Mouse (Mus musculus) intestine, embryonic 16.5 days (tissue): ENCODE measurements around the gene 3110082I17Rik. TPM values are rescaled to one million over a fixed set of nuclear protein-coding genes. Genes with fewer than 3 reads are reported as not detected.
"Not testable (repeated sequence)": the region's sequence is repeated elsewhere in the genome, so short reads cannot be mapped to it uniquely, and the experiment has no call there.

ENCODE experiments used
- ATAC-seq: fragments of 200-750 bp; cut with Nextera tagmentation; 2 replicates; pipeline ENCODE4 v1.8.0; 2017; ENCODE audit warnings: moderate TSS enrichment, moderate library complexity
- H3K27ac ChIP-seq: fragments of 300-500 bp; sonication (generic); 2 replicates; pipeline ENCODE4 v1.5.1; 2014; ENCODE audit warnings: mild to moderate bottlenecking, low read length
- H3K27me3 ChIP-seq: fragments of 300-500 bp; sonication (generic); replicated peaks from 2 replicates; pipeline ENCODE4 v1.6.1; 2014; ENCODE audit warnings: low read length, control low read depth, mixed read lengths; ENCODE audit not compliant: control insufficient read depth, insufficient read depth
- H3K36me3 ChIP-seq: fragments of 300-500 bp; sonication (generic); 2 replicates; pipeline ENCODE4 v1.6.1; 2014; ENCODE audit warnings: low read length, control low read depth; ENCODE audit not compliant: control insufficient read depth, insufficient read depth
- H3K4me1 ChIP-seq: fragments of 300-500 bp; sonication (generic); 2 replicates; pipeline ENCODE4 v1.6.1; 2014; ENCODE audit warnings: low read length, control low read depth, mixed read lengths; ENCODE audit not compliant: control insufficient read depth, insufficient read depth
- H3K4me2 ChIP-seq: fragments of 300-500 bp; sonication (generic); 2 replicates; pipeline ENCODE4 v1.6.1; 2014; ENCODE audit warnings: low read depth, low read length, control low read depth
- H3K4me3 ChIP-seq: fragments of 300-500 bp; sonication (generic); 2 replicates; pipeline ENCODE4 v1.5.1; 2014; ENCODE audit warnings: mild to moderate bottlenecking, low read length
- H3K9ac ChIP-seq: fragments of 300-500 bp; sonication (generic); 2 replicates; pipeline ENCODE4 v1.6.1; 2014; ENCODE audit warnings: low read depth, low read length
- H3K9me3 ChIP-seq: fragments of 300-500 bp; sonication (generic); 2 replicates; pipeline ENCODE4 v1.6.1; 2016; ENCODE audit warnings: low read length, control low read depth; ENCODE audit not compliant: control insufficient read depth
- WGBS: fragments of 180-500 bp; shearing (Covaris S2); extraction: QIAGEN DNeasy Blood & Tissue Kit; methylation state at CpG from one replicate; pipeline ENCODE4 v1.1.7; 2014; 5-methylcytosine and 5-hydroxymethylcytosine counted together
- polyA plus RNA-seq: library from polyadenylated mRNA; unstranded; fragments of >200 nt; fragmentation: Nextera tagmentation; extraction: Ambion mirVana; gene quantifications from 2 replicates; pipeline ENCODE4 v1.2.1, GENCODE M21; 2015

The 3110082I17Rik gene
- polyA plus RNA-seq, 1 experiment from 2014 or later, result 35.5 TPM

- no peaks in the 10 kb centered on the region for H3K9me3 ChIP-seq
- no peak overlapping the region for H3K27ac ChIP-seq
- no peak overlapping the region for H3K4me2 ChIP-seq
- no peaks in the 10 kb centered on the region for H3K36me3 ChIP-seq
- H3K4me1 ChIP-seq, result peaks cover 6% of the 10 kb centered on the region
- no peak for ATAC-seq
- no peaks in the 10 kb centered on the region for H3K27me3 ChIP-seq
- WGBS, result 94% methylated on average over 4 of the region's 4 CpGs
- no peak overlapping the region for H3K4me3 ChIP-seq
- H3K9ac ChIP-seq, result no peak overlapping the region
Observed at GRCm38 (mm10) chr5:139397359-139397916, 62.9 kb downstream of the 3110082I17Rik start.

GRCm38 (mm10) chr5:139395528-139395927 is 64.8 kb downstream of the 3110082I17Rik start:
- no peak overlapping the region for H3K27ac ChIP-seq

GRCm38 (mm10) chr5:139394399-139394798 is 65.9 kb downstream of the 3110082I17Rik start:
- Histone ChIP-seq H3K4me3 (no peak overlapping the region), H3K9me3 (no peaks in the 10 kb centered on the region), H3K27me3 (no peaks in the 10 kb centered on the region), H3K4me1 (peaks cover 13% of the 10 kb centered on the region), H3K9ac (no peak overlapping the region), H3K36me3 (no peaks in the 10 kb centered on the region), H3K4me2 (no peak overlapping the region), H3K27ac (no peak overlapping the region)
- 70% methylated on average over 7 of the region's 7 CpGs for WGBS
- ATAC-seq, result no peak

More at GRCm38 (mm10) chr5:139395528-139395927, 64.8 kb downstream of the 3110082I17Rik start:
- no peak for ATAC-seq
- 95% methylated on average over 4 of the region's 4 CpGs for WGBS
- Histone ChIP-seq H3K9me3 (no peaks in the 10 kb centered on the region), H3K4me3 (no peak overlapping the region), H3K4me2 (no peak overlapping the region), H3K36me3 (no peaks in the 10 kb centered on the region), H3K4me1 (peaks cover 6% of the 10 kb centered on the region), H3K27me3 (no peaks in the 10 kb centered on the region), H3K9ac (no peak overlapping the region)

GRCm38 (mm10) chr5:139393197-139393588 is 67.1 kb downstream of the 3110082I17Rik start:
- ATAC-seq, result no peak
- H3K27me3 ChIP-seq, result no peaks in the 10 kb centered on the region
- peaks cover 13% of the 10 kb centered on the region for H3K4me1 ChIP-seq
- H3K9ac ChIP-seq, result no peak overlapping the region
- H3K36me3 ChIP-seq, result no peaks in the 10 kb centered on the region
- no peak overlapping the region for H3K4me2 ChIP-seq
- no peak overlapping the region for H3K4me3 ChIP-seq
- H3K9me3 ChIP-seq, result no peaks in the 10 kb centered on the region
- H3K27ac ChIP-seq, result no peak overlapping the region
- 88% methylated on average over 16 of the region's 16 CpGs for WGBS

GRCm38 (mm10) chr5:139392219-139393196 is 67.8 kb downstream of the 3110082I17Rik start:
- Histone ChIP-seq H3K4me1 (peaks cover 13% of the 10 kb centered on the region), H3K9me3 (no peaks in the 10 kb centered on the region), H3K4me2 (no peak overlapping the region), H3K36me3 (no peaks in the 10 kb centered on the region), H3K27me3 (no peaks in the 10 kb centered on the region), H3K27ac (no peak overlapping the region), H3K9ac (no peak overlapping the region), H3K4me3 (no peak overlapping the region)
- WGBS, result 92% methylated on average over 37 of the region's 37 CpGs
- ATAC-seq, result no peak

GRCm38 (mm10) chr5:139391309-139391990 is 68.9 kb downstream of the 3110082I17Rik start:
- H3K4me3 ChIP-seq, result no peak overlapping the region
- no peak for ATAC-seq
- H3K4me2 ChIP-seq, result no peak overlapping the region
- H3K4me1 ChIP-seq, result peaks cover 13% of the 10 kb centered on the region
- no peaks in the 10 kb centered on the region for H3K36me3 ChIP-seq
- WGBS, result 75% methylated on average over 11 of the region's 11 CpGs
- no peak overlapping the region for H3K27ac ChIP-seq
- no peaks in the 10 kb centered on the region for H3K9me3 ChIP-seq
- H3K9ac ChIP-seq, result no peak overlapping the region
- H3K27me3 ChIP-seq, result no peaks in the 10 kb centered on the region

- ATAC-seq, H3K36me3 ChIP-seq, H3K9me3 ChIP-seq, H3K4me3 ChIP-seq, H3K4me2 ChIP-seq, H3K27me3 ChIP-seq, H3K9ac ChIP-seq, H3K27ac ChIP-seq: not testable (repeated sequence)
- WGBS, result 81% methylated on average over 5 of the region's 5 CpGs
- peaks cover 13% of the 10 kb centered on the region for H3K4me1 ChIP-seq
Observed at GRCm38 (mm10) chr5:139390324-139391119, 69.8 kb downstream of the 3110082I17Rik start.

- peaks cover 15% of the 10 kb centered on the region for H3K4me1 ChIP-seq
- 5% methylated on average over 6 of the region's 6 CpGs for WGBS
- peak; percentile 83 for ATAC-seq
- H3K4me2 ChIP-seq, result no peak overlapping the region
- H3K27me3 ChIP-seq, result no peaks in the 10 kb centered on the region
- H3K27ac ChIP-seq, result peak overlapping the region; percentile 8; the same call in 1 of the 2 replicates
- H3K9me3 ChIP-seq, result no peaks in the 10 kb centered on the region
- peak overlapping the region; percentile 17; the same call in 1 of the 2 replicates for H3K9ac ChIP-seq
- no peaks in the 10 kb centered on the region for H3K36me3 ChIP-seq
- H3K4me3 ChIP-seq, result no peak overlapping the region
Observed at GRCm38 (mm10) chr5:139389676-139390061, 70.7 kb downstream of the 3110082I17Rik start.
